Mouse (Mus musculus): ENCODE data around the gene Efna2.

GRCm38 (mm10) chr10:80169651-80170050 lies 9.6 kb upstream of the Efna2 start:
- TF ChIP-seq CTCF (IDR thresholded peaks at IDR 0.05; ENCODE audit: extremely low read depth, insufficient read depth, insufficient read length, insufficient replicate concordance) (no peak), POLR2A (IDR thresholded peaks at IDR 0.05; ENCODE audit: low read depth, low read length) (no peak)

All from spleen, adult 2 months (tissue).